In genomic region chr3:95100854-95101253, GRCm38 (mm10) we compare ENCODE assay signal across 25 mouse cellular contexts. TPM values are rescaled to one million over a fixed set of nuclear protein-coding genes. Genes with fewer than 3 reads are reported as not detected.
DNase-seq lines count a peak whose midpoint lies in the region; ATAC-seq and TF ChIP-seq lines count a peak whose summit lies in the region.
"Had no signal": no experiment of that assay in that cellular context is flagged by ENCODE, and none has a peak within 500 bp of the region (broad histone marks: within the 10 kb centered on the region; RNA-seq: fewer than 3 reads in every experiment).

No protein-coding gene starts in this region.

- H3K4me1 ChIP-seq in heart, embryonic 11.5 days (ENCODE audit: control insufficient read depth, insufficient read depth, low read length): peaks cover 9% of the 10 kb centered on the region; the same call in 1 of the 2 replicates

- H3K9ac ChIP-seq in heart, embryonic 11.5 days (ENCODE audit: low read depth, low read length): no peak overlapping the region
- H3K9ac ChIP-seq: embryonic facial prominence, embryonic 13.5 days; forebrain, embryonic 12.5 days; forebrain, embryonic 15.5 days; hindbrain, embryonic 12.5 days; hindbrain, embryonic 15.5 days had no signal

- peak; percentile 76 for DNase-seq in heart, adult 11 months
- DNase-seq in CD4-positive helper T cell, adult 2 months (ENCODE audit: low read depth, low spot score): peak; percentile 54
- DNase-seq in T-cell, adult 2 months (ENCODE audit: low spot score): peak; percentile 31
- DNase-seq in naive thymus-derived CD4-positive, alpha-beta T cell, adult 2 months (ENCODE audit: low read depth): peak; percentile 47
- no peak for DNase-seq in left cerebral cortex, adult 2 months (ENCODE audit: extremely low spot score in 1 of 2, low spot score in 2 of 2)
- DNase-seq in layer of hippocampus, adult 9-10 months (ENCODE audit: low spot score): no peak
- DNase-seq: adrenal gland, adult 2 months; adrenal gland, postnatal 25 days; cerebellum, adult 11-12 months; cerebellum, adult 8-10 months; cerebellum, postnatal 10 days; cerebellum, postnatal 36 days; embryo, embryonic 11 days; gastrocnemius, postnatal 25 days; heart, adult 2 months had no signal

- 0 out of 2 replicates have a peak, but pooled peaks cover 7% of the 10 kb centered on the region for H3K36me3 ChIP-seq in heart, embryonic 11.5 days (ENCODE audit: control insufficient read depth, insufficient read depth, low read length)

- ATAC-seq in heart, embryonic 11.5 days (replicated peaks; ENCODE audit: insufficient number of reproducible peaks, low FRiP score, low TSS enrichment): no peak
- ATAC-seq: forebrain, embryonic 15.5 days had no signal

- H3K4me2 ChIP-seq in heart, embryonic 11.5 days: no peak overlapping the region
- H3K4me2 ChIP-seq: embryonic facial prominence, embryonic 13.5 days; forebrain, embryonic 12.5 days; forebrain, embryonic 15.5 days; hindbrain, embryonic 12.5 days; hindbrain, embryonic 15.5 days had no signal

- H3K9me3 ChIP-seq in heart, embryonic 11.5 days (replicated peaks; ENCODE audit: control insufficient read depth, low read length): no peaks in the 10 kb centered on the region
- H3K9me3 ChIP-seq: embryonic facial prominence, embryonic 10.5 days; embryonic facial prominence, embryonic 13.5 days; forebrain, embryonic 12.5 days; forebrain, embryonic 15.5 days; heart, embryonic 10.5 days; hindbrain, embryonic 12.5 days; hindbrain, embryonic 15.5 days had no signal

- no peak overlapping the region for H3K27ac ChIP-seq in heart, embryonic 11.5 days (ENCODE audit: low read depth, low read length)
- no peak overlapping the region for H3K27ac ChIP-seq in left cerebral cortex, adult 2 months
- H3K27ac ChIP-seq: embryonic facial prominence, embryonic 10.5 days; embryonic facial prominence, embryonic 13.5 days; forebrain, embryonic 12.5 days; forebrain, embryonic 15.5 days; heart, adult 2 months; heart, embryonic 10.5 days; hindbrain, embryonic 12.5 days; hindbrain, embryonic 15.5 days had no signal

- H3K27me3 ChIP-seq in heart, embryonic 11.5 days (ENCODE audit: control insufficient read depth, insufficient read depth, low read length): no peaks in the 10 kb centered on the region
- H3K27me3 ChIP-seq: embryonic facial prominence, embryonic 13.5 days; forebrain, embryonic 12.5 days; forebrain, embryonic 15.5 days; hindbrain, embryonic 12.5 days; hindbrain, embryonic 15.5 days had no signal

- WGBS in heart, embryonic 11.5 days (ENCODE audit: insufficient replicate concordance): 28% methylated on average over 2 of the region's 2 CpGs

- intact Hi-C loops in left cerebral cortex, adult 2 months (cut with DNase I): no loop called here

- no peak for TF ChIP-seq CTCF in left cerebral cortex, adult 2 months (IDR thresholded peaks at IDR 0.05)

- no peak overlapping the region for H3K4me3 ChIP-seq in heart, embryonic 11.5 days (ENCODE audit: low read depth, low read length)
- no peak overlapping the region for H3K4me3 ChIP-seq in left cerebral cortex, adult 2 months
- H3K4me3 ChIP-seq: embryonic facial prominence, embryonic 10.5 days; embryonic facial prominence, embryonic 13.5 days; erythroblast, embryonic 14.5 days; forebrain, embryonic 12.5 days; forebrain, embryonic 15.5 days; heart, adult 2 months; heart, embryonic 10.5 days; hindbrain, embryonic 12.5 days; hindbrain, embryonic 15.5 days had no signal

RNA-seq across cellular contexts. Expression of gene Pip5k1a, which starts 5.9 kb away (rescaled TPM):
- polyA plus RNA-seq in heart, embryonic 11.5 days (2014; fragmentation: Nextera tagmentation; extraction: Ambion mirVana): 11.8 and 14.0 TPM in 2 replicates
- 10 to 100 TPM; 58.2 to 58.5 TPM for total RNA-seq in left cerebral cortex, adult 2 months (2021)

RNA-seq across cellular contexts. Expression of gene Vps72, which starts 10.0 kb away (rescaled TPM):
- polyA plus RNA-seq in heart, embryonic 11.5 days (2014; fragmentation: Nextera tagmentation; extraction: Ambion mirVana): 108 and 113 TPM in 2 replicates
- 10 to 100 TPM; 42.1 to 43.1 TPM for total RNA-seq in left cerebral cortex, adult 2 months (2021)

RNA-seq across cellular contexts. Expression of gene Tmod4, which starts 23.4 kb away (rescaled TPM):
- 0.53 and 0.83 TPM in 2 replicates for polyA plus RNA-seq in heart, embryonic 11.5 days (2014; fragmentation: Nextera tagmentation; extraction: Ambion mirVana)
- under 1 TPM in 1 of 2 experiments, not detected in 1; 0.82 TPM for total RNA-seq in left cerebral cortex, adult 2 months (2021)
- total RNA-seq: hematopoietic stem cell, adult 5-6 weeks had no signal
- polyA plus RNA-seq: erythroblast, embryonic 14.5 days had no signal

RNA-seq across cellular contexts. Expression of gene Scnm1, which starts 33.0 kb away (rescaled TPM):
- 57.7 and 61.8 TPM in 2 replicates for polyA plus RNA-seq in heart, embryonic 11.5 days (2014; fragmentation: Nextera tagmentation; extraction: Ambion mirVana)
- 10 to 100 TPM; 45.6 to 49.7 TPM for total RNA-seq in left cerebral cortex, adult 2 months (2021)

RNA-seq across cellular contexts. Expression of gene Lysmd1, which starts 33.0 kb away (rescaled TPM):
- 6.5 and 7.6 TPM in 2 replicates for polyA plus RNA-seq in heart, embryonic 11.5 days (2014; fragmentation: Nextera tagmentation; extraction: Ambion mirVana)
- 10 to 100 TPM; 13.5 to 16.1 TPM for total RNA-seq in left cerebral cortex, adult 2 months (2021)

Comparison
In these comparisons a context has a peak if more than half of its experiments do, and no peak if none do; other contexts are left out.
1. DNase-seq: peak in heart, adult 11 months (single experiment), CD4-positive helper T cell, adult 2 months (single experiment), T-cell, adult 2 months (single experiment) and naive thymus-derived CD4-positive, alpha-beta T cell, adult 2 months (single experiment); none in left cerebral cortex, adult 2 months (0 of 2) and layer of hippocampus, adult 9-10 months (single experiment).